Mouse (Mus musculus) monocyte, adult 5-6 weeks (primary cell): ENCODE results near the gene Slc43a2. TPM values are rescaled to one million over a fixed set of nuclear protein-coding genes. Genes with fewer than 3 reads are reported as not detected.
"Not testable (repeated sequence)": the region's sequence is repeated elsewhere in the genome, so short reads cannot be mapped to it uniquely, and the experiment has no call there.

Source experiments
- ATAC-seq: fragments of 153-309, 156-312 bp; replicated peaks from 2 replicates; pipeline ENCODE4 v1.8.0; 2017; ENCODE audit warnings: mild to moderate bottlenecking; ENCODE audit not compliant: low TSS enrichment, insufficient number of reproducible peaks, severe bottlenecking, poor library complexity, low FRiP score
- total RNA-seq: library from RNA; stranded (forward); fragments of 200-1000, 200-491, 200-594 nt; gene quantifications from 3 replicates; pipeline ENCODE4 v1.2.3, GENCODE M21; 2017

Slc43a2 gene
- total RNA-seq, 1 experiment from 2014 or later, result 36.6 TPM

GRCm38 (mm10) chr11:75540710-75541581 is 9.5 kb downstream of the Slc43a2 start:
- peak; percentile 93 for ATAC-seq

- ATAC-seq, result no peak
Observed at GRCm38 (mm10) chr11:75544713-75545112, 13.2 kb downstream of the Slc43a2 start.

DNA sequence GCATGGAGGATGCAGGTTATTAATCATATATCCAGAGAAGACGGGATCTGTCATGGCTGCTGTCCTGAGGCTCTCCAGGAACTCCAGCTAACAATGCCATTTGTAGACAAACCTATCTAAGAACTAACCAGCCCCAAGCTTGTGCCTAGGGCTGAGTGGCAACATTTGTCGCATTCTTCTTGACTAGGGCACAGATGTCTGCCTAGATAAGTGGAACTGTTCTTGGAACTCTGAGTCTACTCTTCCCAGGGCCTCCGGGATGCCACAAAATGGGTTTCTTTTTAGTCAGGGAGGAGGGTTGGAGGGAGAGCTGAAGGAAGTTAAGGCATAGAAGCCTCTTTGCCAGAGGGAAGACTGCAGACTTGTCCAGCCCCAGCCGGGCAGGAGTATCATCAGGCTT is 14.6 kb downstream of the Slc43a2 start:
- no peak for ATAC-seq

DNA sequence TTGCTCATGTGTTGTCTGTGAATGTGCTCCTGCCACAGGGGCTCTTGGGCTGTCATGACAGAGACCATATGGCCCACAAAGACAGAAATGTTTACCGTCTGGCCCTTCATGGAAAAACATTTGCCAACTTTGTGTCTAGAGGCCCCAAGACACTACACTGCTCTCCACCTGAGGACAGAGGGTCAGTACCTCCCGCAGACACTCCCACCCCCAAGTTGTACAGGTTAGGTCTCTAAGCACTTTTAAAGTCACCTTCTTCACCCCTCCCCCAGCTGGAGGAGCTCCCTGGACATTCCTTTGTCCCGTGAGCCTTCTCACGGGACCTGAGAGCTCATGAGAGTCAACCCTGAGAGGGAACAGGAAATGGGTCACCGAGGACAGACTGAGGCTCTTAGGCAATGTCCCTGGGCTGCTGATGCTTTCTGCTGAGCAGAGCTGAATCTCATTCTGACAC is 18.2 kb downstream of the Slc43a2 start:
- ATAC-seq, result peak; percentile 82

GRCm38 (mm10) chr11:75550200-75550946 is 18.9 kb downstream of the Slc43a2 start:
- ATAC-seq, result no peak

DNA sequence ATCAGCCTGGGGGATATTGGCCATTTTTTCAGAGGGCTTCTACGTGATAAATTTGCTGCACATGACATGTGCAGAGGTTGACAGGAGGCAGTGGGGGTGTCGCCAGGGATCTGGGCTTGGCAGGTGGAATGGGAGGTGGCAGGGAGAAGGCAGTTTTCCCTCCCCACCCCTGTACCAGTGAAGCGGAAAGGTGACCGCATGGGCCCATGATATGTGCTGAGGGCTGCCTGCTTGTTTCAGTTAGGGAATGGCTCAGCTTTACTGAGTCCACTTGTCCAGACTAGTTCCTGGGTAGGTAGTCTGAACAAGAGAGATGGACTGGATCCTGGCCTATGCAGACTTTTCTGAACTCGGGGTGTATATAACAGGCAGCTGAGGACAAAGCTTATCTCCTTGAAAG is 19.8 kb downstream of the Slc43a2 start:
- no peak for ATAC-seq

GRCm38 (mm10) chr11:75551961-75552441 is 20.5 kb downstream of the Slc43a2 start:
- no peak for ATAC-seq

DNA sequence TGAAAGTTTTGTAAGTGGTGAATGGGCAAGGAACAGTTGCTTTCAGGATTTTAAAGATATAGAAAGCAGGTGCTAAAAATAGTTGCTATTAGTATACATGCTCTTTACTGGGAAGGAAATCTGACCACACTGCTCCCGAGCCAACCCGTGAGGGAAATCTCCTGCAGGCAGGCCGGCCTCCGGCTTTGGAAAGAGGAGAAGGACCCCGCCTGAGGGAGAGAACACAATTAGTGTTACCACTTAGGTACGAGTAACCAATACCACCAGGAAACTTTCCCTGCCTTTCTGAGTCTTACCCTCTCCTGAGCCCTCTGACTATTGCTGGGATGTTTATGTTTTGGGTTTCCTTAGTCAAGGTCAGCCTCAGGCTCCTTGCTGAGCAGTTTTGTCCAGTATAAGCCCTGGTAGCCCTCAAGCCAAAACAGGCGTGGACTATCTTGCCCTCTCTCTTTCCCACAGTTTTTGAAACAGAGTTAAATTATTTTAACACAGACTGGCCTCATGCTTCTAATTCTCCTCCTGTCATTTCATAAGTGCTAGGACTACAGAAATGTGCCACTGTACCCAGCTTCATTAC is 21.5 kb downstream of the Slc43a2 start:
- ATAC-seq, result no peak

GRCm38 (mm10) chr11:75556006-75556405 is 24.5 kb downstream of the Slc43a2 start:
- not testable (repeated sequence) for ATAC-seq

GRCm38 (mm10) chr11:75557142-75557541 is 25.6 kb downstream of the Slc43a2 start:
- no peak for ATAC-seq

GRCm38 (mm10) chr11:75558101-75558500 is 26.6 kb downstream of the Slc43a2 start:
- ATAC-seq, result peak; percentile 45; the same call in 1 of the 2 replicates

DNA sequence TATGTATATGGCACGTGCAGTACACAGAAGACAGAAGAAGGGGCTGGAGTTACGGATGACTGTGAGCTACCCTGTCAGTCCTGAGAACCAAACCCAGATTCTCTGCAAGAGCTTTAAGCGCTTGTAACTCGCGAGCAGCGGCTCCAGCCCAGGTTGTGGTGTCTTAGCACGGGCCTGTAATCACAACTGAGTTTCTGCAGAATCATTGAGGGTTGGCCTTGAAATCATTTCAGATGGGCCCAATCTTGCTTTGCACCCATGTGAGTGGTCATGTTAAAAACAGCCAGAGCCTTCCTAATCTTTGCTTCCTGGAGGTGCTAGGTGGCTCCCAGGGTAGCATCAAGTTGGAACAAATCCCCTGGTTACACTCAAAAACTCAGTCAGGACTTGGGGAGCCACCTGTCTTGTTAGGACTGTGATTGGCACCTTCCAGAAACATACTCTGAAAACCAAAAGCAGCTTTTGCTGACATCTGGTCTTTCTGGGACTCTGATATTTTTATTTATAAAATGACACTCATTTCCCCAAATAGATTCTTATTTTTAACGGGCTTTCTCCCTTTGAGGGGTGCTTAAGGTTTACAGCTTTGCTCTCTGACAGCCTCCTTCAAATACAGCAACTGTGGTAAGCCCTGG is 28.5 kb downstream of the Slc43a2 start:
- no peak for ATAC-seq

DNA sequence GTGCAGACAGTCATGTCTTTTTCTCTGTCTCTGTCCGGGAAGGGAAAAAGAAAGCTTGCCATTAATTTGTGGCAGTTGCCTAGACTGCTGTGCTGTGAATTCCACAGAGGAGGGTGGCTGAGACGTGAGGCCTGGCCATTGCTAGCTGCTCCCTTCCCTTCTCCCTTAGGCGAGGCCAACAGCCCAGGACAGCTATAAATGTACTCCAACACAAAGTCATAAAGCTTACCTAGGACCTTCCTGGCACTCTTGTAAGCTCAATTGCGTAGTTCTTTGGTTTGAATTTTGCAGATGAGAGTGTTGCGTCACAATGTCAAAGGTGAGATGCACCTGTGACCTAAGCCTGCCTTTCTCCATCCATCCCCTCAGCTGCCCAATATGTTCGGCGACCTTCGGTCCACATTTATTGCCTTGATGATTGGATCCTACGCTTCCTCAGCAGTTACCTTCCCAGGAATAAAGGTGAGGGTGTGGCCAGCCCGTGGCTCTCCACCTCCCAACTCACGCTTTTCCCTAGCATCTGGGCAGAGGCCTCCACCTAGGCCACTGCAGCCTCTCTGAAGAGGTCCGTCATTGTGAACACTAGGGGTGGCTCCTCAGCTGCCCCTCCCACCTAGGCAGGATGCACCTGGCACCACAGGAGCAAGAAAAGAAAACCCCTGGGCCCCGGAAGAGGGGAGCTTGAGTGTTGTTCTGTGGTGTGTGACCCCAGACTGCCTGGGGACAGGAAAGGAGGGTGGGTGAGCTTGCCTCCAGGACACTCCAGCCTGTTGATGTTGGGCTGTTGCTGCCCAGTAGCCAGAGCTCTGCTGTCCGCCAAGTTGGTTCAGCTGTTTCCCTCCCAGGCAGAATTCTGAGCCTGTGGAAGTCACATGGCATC is 29.3 kb downstream of the Slc43a2 start:
- ATAC-seq, result no peak

DNA sequence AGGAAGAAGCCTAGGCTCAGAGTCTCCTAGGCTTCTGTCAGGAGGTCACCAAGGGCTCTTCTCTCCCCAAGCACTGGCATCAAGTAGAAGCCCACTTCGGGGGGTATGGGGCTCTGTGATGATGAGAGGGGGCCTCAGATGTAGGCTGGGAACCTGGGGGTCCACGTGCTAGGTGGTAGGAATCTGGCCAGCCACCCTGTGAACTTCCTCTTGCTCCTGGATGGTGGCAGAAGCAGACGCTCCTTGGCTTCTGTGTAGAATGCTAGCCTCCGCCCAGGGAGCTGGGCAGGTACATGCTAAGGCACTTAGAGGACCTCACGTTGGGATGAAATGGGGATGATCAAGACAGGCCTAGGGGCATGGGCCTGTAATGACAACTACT is 29.9 kb downstream of the Slc43a2 start:
- ATAC-seq, result no peak

- ATAC-seq, result no peak; the same call in 1 of the 2 replicates
Observed at GRCm38 (mm10) chr11:75562840-75563239, 31.3 kb downstream of the Slc43a2 start.

DNA sequence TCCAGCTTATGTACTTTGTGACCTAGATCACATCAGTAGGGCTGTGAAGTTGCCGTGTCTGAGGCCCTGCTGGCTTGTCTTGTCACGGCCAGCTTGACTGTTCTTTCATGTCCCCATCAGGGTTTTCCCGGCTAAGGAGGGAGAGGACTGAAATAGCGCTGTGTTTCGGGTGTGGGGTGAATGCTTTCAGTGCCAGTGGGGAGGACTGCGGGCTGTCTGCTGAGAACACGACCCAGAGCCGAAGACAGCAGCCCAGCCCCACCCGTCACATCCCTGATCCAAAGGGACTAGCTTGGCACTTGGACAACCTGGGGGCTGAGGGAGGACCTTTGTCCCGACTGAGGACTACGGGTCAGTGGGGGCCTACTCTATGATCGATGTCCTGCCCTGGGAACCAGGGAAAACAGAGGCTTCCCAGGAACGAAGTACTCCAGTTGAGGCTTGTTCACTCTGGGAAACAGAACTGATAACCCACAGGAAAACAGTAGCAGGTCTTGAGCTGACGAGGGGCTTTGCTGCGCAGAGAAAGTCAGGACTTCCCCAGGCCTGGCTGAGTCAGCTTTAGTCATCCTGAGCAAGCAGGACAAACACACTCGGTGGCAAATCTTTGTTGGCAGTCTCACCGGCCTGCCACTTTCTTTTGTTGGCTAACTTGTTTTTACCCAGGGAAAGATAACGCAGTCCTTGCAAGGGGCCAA is 32.5 kb downstream of the Slc43a2 start:
- ATAC-seq, result no peak

- 0 out of 2 replicates have a peak, but pooled peaks have one; percentile 29 for ATAC-seq
Observed at GRCm38 (mm10) chr11:75565849-75566248, 34.4 kb downstream of the Slc43a2 start.
